Mouse (Mus musculus) gastrocnemius, adult 18-20 months (tissue): ENCODE data around the gene Rps11. TPM values are rescaled to one million over a fixed set of nuclear protein-coding genes. Genes with fewer than 3 reads are reported as not detected.
"Not testable (repeated sequence)": the region's sequence is repeated elsewhere in the genome, so short reads cannot be mapped to it uniquely, and the experiment has no call there.

Source experiments
- DNase-seq: peaks from one replicate; pipeline ENCODE4 v3.0.0; 2021; ENCODE audit warnings: low spot score
- total RNA-seq, 2 experiments: library from RNA; stranded (reverse); gene quantifications; 2 replicates each; pipeline ENCODE4 v1.2.3; 2021

The Rps11 gene
- total RNA-seq, 2 experiments from 2014 or later: 490 to 529 TPM

DNA sequence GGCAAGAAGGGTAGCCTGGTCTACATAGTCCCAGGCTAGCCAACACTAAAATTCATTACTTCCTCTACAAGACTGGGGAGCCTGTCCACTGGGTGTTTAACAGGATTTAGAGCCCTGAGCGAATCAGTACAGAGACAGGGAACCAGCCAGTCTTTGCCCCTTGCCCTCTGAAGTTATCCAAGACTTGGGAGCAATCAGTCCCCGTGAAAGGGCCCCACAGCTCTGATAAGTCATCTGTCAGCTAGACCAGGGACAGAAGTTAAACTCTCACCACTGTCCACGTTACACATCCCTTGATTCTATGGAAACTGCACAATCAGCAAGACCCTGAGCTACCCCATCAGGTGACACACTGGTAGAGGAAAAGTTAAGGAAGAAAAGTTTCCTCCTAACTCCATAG is 11.7 kb downstream of the Rps11 start:
- DNase-seq: no peak

- DNase-seq: no peak
These were observed 12.3 kb downstream of the Rps11 start for GRCm38 (mm10) chr7:45111940-45112339.

DNA sequence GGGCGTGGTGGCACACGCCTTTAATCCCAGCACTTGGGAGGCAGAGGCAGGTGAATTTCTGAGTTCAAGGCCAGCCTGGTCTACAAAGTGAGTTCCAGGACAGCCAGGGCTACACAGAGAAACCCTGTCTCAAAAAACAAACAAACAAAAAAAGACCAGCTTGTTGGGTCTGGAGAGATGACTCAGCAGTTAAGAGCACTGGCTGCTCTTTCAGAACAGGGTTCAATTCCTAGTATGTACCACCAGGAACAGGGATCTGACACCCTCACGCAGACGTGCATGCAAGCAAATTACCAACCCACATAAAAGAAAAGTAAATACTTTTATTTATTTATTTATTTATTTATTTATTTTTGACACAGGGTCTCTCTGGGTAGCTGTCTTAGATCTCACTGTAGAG is 14.2 kb downstream of the Rps11 start:
- DNase-seq: not testable (repeated sequence)

- DNase-seq: no peak
These were observed 17.1 kb downstream of the Rps11 start for GRCm38 (mm10) chr7:45107052-45107645.

DNA sequence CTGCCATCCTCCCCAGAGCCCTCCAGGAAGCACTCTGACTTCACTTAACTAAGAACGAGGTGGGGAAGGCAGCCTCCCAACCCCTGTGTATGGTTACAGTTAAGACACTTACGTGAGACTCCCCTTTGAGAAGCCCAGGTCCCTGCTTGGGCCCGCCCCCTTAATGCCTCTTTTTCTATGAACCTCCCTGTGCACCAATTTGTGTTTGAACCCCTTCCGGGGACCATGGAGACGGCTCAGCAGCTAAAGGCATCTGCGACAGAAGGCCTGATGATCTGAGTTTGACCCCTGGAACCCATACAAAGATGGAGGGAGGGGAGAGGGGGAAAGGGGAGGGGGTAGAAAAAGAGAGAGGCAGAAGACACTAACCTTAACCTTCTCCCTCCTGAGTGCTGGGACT is 17.8 kb downstream of the Rps11 start:
- DNase-seq: no peak

- DNase-seq: no peak
These were observed 18.7 kb downstream of the Rps11 start for GRCm38 (mm10) chr7:45105491-45105890.

DNA sequence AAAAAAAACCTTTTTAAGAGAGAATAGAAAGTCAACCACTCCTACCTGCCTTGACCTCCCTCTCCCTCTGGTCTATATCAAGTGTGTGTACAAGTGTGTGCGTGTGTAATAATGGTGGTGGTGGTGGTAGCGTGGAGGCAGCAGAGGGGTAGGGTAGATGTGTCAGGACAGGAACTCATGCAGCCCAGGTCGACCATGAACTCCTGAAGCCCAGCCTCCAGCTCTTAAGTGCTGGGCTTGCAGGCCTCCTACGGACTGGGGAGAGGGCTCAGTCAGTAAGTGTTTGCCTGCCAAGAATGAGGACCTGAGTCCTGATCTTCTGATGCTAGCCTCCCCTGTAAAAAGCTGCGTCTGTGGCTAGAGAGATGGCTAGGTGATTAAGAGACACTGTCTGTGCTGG is 19.3 kb downstream of the Rps11 start:
- no peak for DNase-seq

DNA sequence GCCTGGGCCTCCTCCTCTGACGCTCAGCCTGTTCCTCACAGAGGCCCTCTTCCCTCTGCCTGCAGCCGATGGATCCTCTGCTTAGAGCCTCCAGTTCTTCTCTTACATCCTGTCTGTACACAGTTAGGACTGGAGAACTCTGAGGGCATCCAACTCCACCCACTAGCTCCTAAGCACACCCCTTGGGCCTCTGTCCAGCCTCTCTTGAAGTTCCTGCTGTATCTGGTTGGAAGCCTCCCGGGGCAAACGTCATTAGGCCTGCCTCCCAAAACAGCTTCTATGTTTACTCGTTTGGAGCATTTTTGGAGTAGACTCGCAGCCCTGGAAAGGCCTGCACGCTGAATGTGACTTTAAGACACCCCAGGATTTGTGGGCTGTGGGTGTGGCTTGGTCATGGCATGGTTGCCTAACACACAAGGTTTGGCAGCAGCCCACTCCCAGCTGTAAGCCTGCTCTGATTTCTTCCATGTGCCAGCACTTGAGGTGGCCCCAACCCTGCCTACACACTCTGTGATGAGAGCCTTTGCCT is 20.5 kb downstream of the Rps11 start, which contains the start of gene Fcgrt:
TSS of gene Fcgrt (minus strand) at position 200 of the 529 bp plus-strand sequence.
- peak; percentile 97 for DNase-seq

DNA sequence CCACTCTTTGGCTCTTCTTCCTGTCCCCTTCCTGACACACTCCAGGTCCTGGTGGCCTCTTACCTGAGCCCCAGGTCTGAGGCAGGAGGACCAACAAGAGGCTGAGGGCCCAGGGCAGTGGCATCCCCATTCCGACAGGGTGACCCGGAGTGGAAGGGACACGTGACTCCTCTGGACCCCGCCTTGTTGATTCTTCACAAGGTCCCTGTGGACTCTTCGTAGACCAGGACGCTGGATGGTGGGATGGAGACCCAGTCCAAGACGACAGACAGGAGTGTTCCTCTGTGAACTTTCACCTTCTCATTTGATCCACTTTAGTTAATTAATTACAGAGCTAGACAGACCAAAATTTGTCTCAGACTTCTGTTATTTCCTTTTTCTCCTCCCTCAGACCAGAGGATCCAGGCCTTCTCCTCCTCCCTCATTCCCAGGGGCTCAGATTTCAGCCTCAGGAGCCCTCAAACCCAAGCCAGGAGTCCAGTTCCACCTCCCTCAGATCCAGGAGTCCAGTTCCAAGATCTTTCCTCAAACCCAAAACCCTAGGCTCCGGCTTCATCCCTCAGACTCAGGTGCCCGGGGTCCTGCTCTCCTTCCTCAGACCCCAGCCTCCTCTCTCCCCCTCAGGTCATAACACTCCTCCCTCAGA is 21.2 kb downstream of the Rps11 start:
- DNase-seq: peak; percentile 46

GRCm38 (mm10) chr7:45102441-45102840 is 21.8 kb downstream of the Rps11 start:
- DNase-seq: no peak

- DNase-seq: no peak
These were observed 24.2 kb downstream of the Rps11 start for GRCm38 (mm10) chr7:45100046-45100445.

GRCm38 (mm10) chr7:45098541-45099240 is 25.5 kb downstream of the Rps11 start:
- no peak for DNase-seq

GRCm38 (mm10) chr7:45097479-45097878 is 26.8 kb downstream of the Rps11 start:
- no peak for DNase-seq

- DNase-seq: not testable (repeated sequence)
These were observed 28.3 kb downstream of the Rps11 start for GRCm38 (mm10) chr7:45095965-45096364.

- DNase-seq: no peak
These were observed 28.9 kb downstream of the Rps11 start for GRCm38 (mm10) chr7:45095367-45095766.

DNA sequence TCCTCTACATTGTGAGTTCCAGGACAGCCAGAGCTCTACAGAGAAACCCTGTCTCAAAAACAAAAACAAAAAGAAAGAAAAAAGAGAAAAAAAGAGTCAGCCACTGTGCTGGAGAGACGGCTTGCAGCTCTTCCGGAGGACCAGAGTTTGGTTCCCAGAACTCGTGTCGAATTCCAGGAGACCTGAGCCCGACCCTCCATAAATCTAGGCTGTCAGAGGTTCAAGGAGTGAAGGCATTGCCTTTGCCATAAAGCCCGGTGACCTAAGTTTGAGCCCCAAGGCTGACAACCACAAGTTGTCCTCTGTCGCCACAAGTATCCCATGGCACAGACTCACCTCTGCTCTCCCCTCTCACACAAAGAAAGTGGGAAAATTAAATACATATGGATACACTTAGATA is 30.1 kb downstream of the Rps11 start:
- no peak for DNase-seq

- DNase-seq: no peak
These were observed 30.7 kb downstream of the Rps11 start for GRCm38 (mm10) chr7:45093516-45093905.

GRCm38 (mm10) chr7:45092828-45093515 is 31.3 kb downstream of the Rps11 start:
- DNase-seq: no peak

GRCm38 (mm10) chr7:45092048-45092447 is 32.2 kb downstream of the Rps11 start, which contains the start of gene Rcn3:
Gene Rcn3, minus strand, starts transcription at chr7:45092221.
- peak; percentile 84 for DNase-seq

GRCm38 (mm10) chr7:45091001-45091990 is 32.9 kb downstream of the Rps11 start:
- DNase-seq: no peak
